Mouse (Mus musculus) central nervous system, embryonic 14 days (tissue): ENCODE data around the gene Pdrg1. TPM values are rescaled to one million over a fixed set of nuclear protein-coding genes. Genes with fewer than 3 reads are reported as not detected.

ENCODE experiments used
- polyA plus RNA-seq: library from polyadenylated mRNA; depleted of rRNA; stranded (reverse); fragments of >200 nt; gene quantifications from 2 replicates; pipeline ENCODE4 v1.2.3, GENCODE M21; 2012; rRNA removed

The Pdrg1 gene
- 134 and 148 TPM in 2 replicates for polyA plus RNA-seq

DNA sequence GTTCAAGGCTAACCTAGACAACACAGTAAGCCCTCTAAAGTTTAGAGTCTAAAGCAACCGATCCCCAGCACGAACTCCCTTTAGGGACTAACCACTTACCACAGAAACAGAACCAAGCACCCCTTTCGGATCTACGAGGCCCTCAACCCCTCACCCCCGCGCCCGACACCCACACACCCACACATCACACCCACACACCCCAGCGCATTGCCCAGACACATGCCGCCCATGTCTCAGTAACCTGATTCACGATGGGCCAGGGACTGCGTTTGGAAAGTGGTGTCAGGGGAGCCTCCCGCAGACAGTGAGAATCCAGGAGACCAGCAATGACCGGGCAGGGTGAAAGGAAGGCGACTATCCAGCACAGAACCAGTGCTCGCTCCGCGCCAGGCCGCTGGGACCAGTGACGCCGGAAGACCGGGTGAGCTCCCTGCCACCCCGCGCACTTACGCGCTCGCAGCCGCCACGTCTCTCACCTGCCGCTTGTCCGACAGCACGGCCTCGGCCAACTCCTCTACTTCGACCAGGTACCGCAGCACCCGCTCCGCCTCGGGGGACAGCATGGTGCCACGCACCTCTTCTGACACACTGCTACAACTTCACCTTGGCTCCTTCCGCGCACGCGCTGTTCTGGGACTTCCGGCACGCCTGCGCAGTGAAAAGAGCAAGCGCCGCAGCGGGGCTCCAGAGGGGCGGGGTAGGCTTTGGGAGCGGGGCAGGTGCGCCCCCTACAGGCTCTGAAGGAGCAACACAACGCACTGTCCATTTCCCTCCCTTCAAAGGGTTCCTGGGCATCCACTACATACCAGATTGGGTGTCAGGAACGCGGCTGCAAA is at the start of gene Pdrg1:
Gene Pdrg1, minus strand, starts transcription at position 670 of the 836 bp plus-strand sequence.

GRCm38 (mm10) chr2:153031126-153032082 is 16.2 kb upstream of the Pdrg1 start, which contains the start of gene Xkr7:
TSS of gene Xkr7 (plus strand) at chr2:153031852.

DNA sequence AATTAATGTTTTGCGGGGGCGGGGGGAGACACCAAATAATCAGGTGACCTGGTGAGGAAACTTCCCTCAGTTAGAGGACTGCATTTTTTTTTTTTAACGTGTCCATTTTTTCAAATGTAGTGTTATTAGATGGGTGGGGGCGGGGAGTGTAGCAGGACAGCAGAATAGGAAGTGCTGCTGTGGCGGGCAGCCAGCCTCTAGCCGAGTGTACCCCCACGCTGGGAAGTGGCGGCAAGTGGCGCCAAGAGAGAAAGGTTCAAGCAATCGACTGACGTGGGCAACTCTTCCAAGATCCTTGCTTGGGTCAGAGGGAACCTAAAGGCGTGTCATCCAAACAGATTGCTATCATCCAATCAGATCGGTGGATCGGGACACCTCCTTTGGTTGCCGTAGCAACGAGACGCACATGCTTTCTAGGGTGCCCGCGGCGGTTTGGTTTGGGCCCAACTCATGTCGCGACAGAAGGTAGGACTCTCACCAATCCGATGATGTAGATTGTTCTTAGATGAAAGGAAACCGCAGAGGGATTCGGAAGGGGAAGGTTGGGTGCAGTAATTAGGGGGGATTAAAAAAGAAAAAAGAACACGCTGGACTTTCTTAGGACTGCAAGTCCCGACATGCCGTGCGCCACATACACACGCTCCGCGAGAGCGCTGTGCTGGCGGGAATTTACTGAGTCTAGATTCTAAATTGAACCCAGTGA is 53.0 kb downstream of the Pdrg1 start, which contains the start of gene Ttll9:
Gene Ttll9, plus strand, starts transcription at position 395 of the 703 bp plus-strand sequence.

Other genes starting within 250 kb of the Pdrg1 start
- gene Bcl2l1, start 183.7 kb downstream of the Pdrg1 start, polyA plus RNA-seq: 93.5 and 103 TPM in 2 replicates
- gene Tpx2, start 167.5 kb downstream of the Pdrg1 start, polyA plus RNA-seq: 31.7 and 43.4 TPM in 2 replicates
- 0.13 TPM in 1 of 2 replicates, not detected in the other for gene Mylk2, start 104.1 kb downstream of the Pdrg1 start, polyA plus RNA-seq
- gene Foxs1, start 82.2 kb downstream of the Pdrg1 start, polyA plus RNA-seq: 3.0 and 3.1 TPM in 2 replicates
- 19.2 and 19.9 TPM in 2 replicates for gene Dusp15, start 63.7 kb downstream of the Pdrg1 start, polyA plus RNA-seq
- gene Ttll9, start 52.9 kb downstream of the Pdrg1 start, polyA plus RNA-seq: 4.9 and 5.0 TPM in 2 replicates
- 9.0 and 10.0 TPM in 2 replicates for gene Xkr7, start 16.4 kb upstream of the Pdrg1 start, polyA plus RNA-seq
- gene Ccm2l, start 50.5 kb upstream of the Pdrg1 start, polyA plus RNA-seq: 8.8 and 9.1 TPM in 2 replicates
- gene Hck, start 93.0 kb upstream of the Pdrg1 start, polyA plus RNA-seq: 2.2 and 3.8 TPM in 2 replicates
- gene Tm9sf4, start 145.9 kb upstream of the Pdrg1 start, polyA plus RNA-seq: 56.4 and 64.6 TPM in 2 replicates
- 22.8 and 24.6 TPM in 2 replicates for gene Tspyl3, start 210.0 kb upstream of the Pdrg1 start, polyA plus RNA-seq
- 12.5 and 12.6 TPM in 2 replicates for gene Plagl2, start 226.0 kb upstream of the Pdrg1 start, polyA plus RNA-seq
- 21.9 and 22.8 TPM in 2 replicates for gene Pofut1, start 226.1 kb upstream of the Pdrg1 start, polyA plus RNA-seq